Mouse (Mus musculus): ENCODE results near the gene Tcaim. TPM values are rescaled to one million over a fixed set of nuclear protein-coding genes. Genes with fewer than 3 reads are reported as not detected.

The Tcaim gene
- total RNA-seq (2014; rRNA removed) (7.3 and 8.4 TPM in 2 replicates), polyA plus RNA-seq (2015; fragmentation: Nextera tagmentation; extraction: Ambion mirVana) (6.6 and 7.1 TPM in 2 replicates)

GRCm38 (mm10) chr9:122805053-122805844 lies at the start of gene Tcaim:
TSS of gene Tcaim (plus strand) at chr9:122805539.
- TF ChIP-seq CTCF (IDR thresholded peaks at IDR 0.05): no peak
- Histone ChIP-seq H3K36me3 (ENCODE audit: insufficient read depth, low read length) (peaks cover 5% of the 10 kb centered on the region; the same call in 1 of the 2 replicates), H3K4me1 (ENCODE audit: insufficient read depth, low read length) (peaks cover 4% of the 10 kb centered on the region), H3K4me3 (ENCODE audit: low read depth, low read length) (peak within 1 kb of the TSS; percentile 65), H3K4me2 (ENCODE audit: low read depth, low read length, poor library complexity, severe bottlenecking) (peak within 1 kb of the TSS; percentile 89), H3K9me3 (ENCODE audit: low read length) (no peaks in the 10 kb centered on the region), H3K27ac (ENCODE audit: low read depth, low read length) (peak within 1 kb of the TSS; percentile 92), H3K9ac (replicated peaks; ENCODE audit: low read length, poor library complexity, severe bottlenecking) (peak within 1 kb of the TSS; percentile 73), H3K27me3 (ENCODE audit: insufficient read depth, low read length) (no peaks in the 10 kb centered on the region)
- ATAC-seq (ENCODE audit: low FRiP score) (peak; percentile 99), DNase-seq (ENCODE audit: low spot score) (peak; percentile 96)
- WGBS: 7% methylated on average over 41 of the region's 42 CpGs

- ATAC-seq (ENCODE audit: low FRiP score): no peak
- Histone ChIP-seq H3K4me3 (ENCODE audit: low read depth, low read length) (no peak overlapping the region), H3K27ac (ENCODE audit: low read depth, low read length) (no peak overlapping the region), H3K9ac (replicated peaks; ENCODE audit: low read length, poor library complexity, severe bottlenecking) (no peak overlapping the region), H3K9me3 (ENCODE audit: low read length) (no peaks in the 10 kb centered on the region), H3K27me3 (ENCODE audit: insufficient read depth, low read length) (no peaks in the 10 kb centered on the region), H3K36me3 (ENCODE audit: insufficient read depth, low read length) (no peaks in the 10 kb centered on the region), H3K4me2 (ENCODE audit: low read depth, low read length, poor library complexity, severe bottlenecking) (no peak overlapping the region), H3K4me1 (ENCODE audit: insufficient read depth, low read length) (no peaks in the 10 kb centered on the region)
- WGBS: 43% methylated on average over 2 of the region's 2 CpGs
- no peak for TF ChIP-seq CTCF (IDR thresholded peaks at IDR 0.05)
- DNase-seq (ENCODE audit: low spot score): no peak
These were observed 47.7 kb upstream of the Tcaim start for GRCm38 (mm10) chr9:122757614-122758013.

- Histone ChIP-seq H3K27ac (ENCODE audit: low read depth, low read length) (no peak overlapping the region), H3K4me2 (ENCODE audit: low read depth, low read length, poor library complexity, severe bottlenecking) (no peak overlapping the region), H3K4me3 (ENCODE audit: low read depth, low read length) (no peak overlapping the region), H3K4me1 (ENCODE audit: insufficient read depth, low read length) (no peaks in the 10 kb centered on the region), H3K9me3 (ENCODE audit: low read length) (no peaks in the 10 kb centered on the region), H3K36me3 (ENCODE audit: insufficient read depth, low read length) (no peaks in the 10 kb centered on the region), H3K9ac (replicated peaks; ENCODE audit: low read length, poor library complexity, severe bottlenecking) (no peak overlapping the region), H3K27me3 (ENCODE audit: insufficient read depth, low read length) (no peaks in the 10 kb centered on the region)
- ATAC-seq (ENCODE audit: low FRiP score) (no peak), DNase-seq (ENCODE audit: low spot score) (no peak)
- TF ChIP-seq CTCF (IDR thresholded peaks at IDR 0.05): no peak
These were observed 45.2 kb upstream of the Tcaim start for GRCm38 (mm10) chr9:122760111-122760510.

- Histone ChIP-seq H3K4me2 (ENCODE audit: low read depth, low read length, poor library complexity, severe bottlenecking) (no peak overlapping the region), H3K27me3 (ENCODE audit: insufficient read depth, low read length) (no peaks in the 10 kb centered on the region), H3K9me3 (ENCODE audit: low read length) (no peaks in the 10 kb centered on the region), H3K4me1 (ENCODE audit: insufficient read depth, low read length) (no peaks in the 10 kb centered on the region), H3K27ac (ENCODE audit: low read depth, low read length) (no peak overlapping the region), H3K4me3 (ENCODE audit: low read depth, low read length) (no peak overlapping the region), H3K36me3 (ENCODE audit: insufficient read depth, low read length) (no peaks in the 10 kb centered on the region), H3K9ac (replicated peaks; ENCODE audit: low read length, poor library complexity, severe bottlenecking) (no peak overlapping the region)
- no peak for ATAC-seq (ENCODE audit: low FRiP score)
- 84% methylated on average over 5 of the region's 5 CpGs for WGBS
- no peak for TF ChIP-seq CTCF (IDR thresholded peaks at IDR 0.05)
- DNase-seq (ENCODE audit: low spot score): no peak
These were observed 20.1 kb upstream of the Tcaim start for GRCm38 (mm10) chr9:122785231-122785630.

GRCm38 (mm10) chr9:122786534-122786933 lies 18.8 kb upstream of the Tcaim start:
- Histone ChIP-seq H3K9me3 (ENCODE audit: low read length) (no peaks in the 10 kb centered on the region), H3K4me2 (ENCODE audit: low read depth, low read length, poor library complexity, severe bottlenecking) (no peak overlapping the region), H3K36me3 (ENCODE audit: insufficient read depth, low read length) (no peaks in the 10 kb centered on the region), H3K27ac (ENCODE audit: low read depth, low read length) (no peak overlapping the region), H3K9ac (replicated peaks; ENCODE audit: low read length, poor library complexity, severe bottlenecking) (no peak overlapping the region), H3K4me3 (ENCODE audit: low read depth, low read length) (no peak overlapping the region), H3K4me1 (ENCODE audit: insufficient read depth, low read length) (no peaks in the 10 kb centered on the region), H3K27me3 (ENCODE audit: insufficient read depth, low read length) (no peaks in the 10 kb centered on the region)
- TF ChIP-seq CTCF (IDR thresholded peaks at IDR 0.05): no peak
- ATAC-seq (ENCODE audit: low FRiP score) (no peak), DNase-seq (ENCODE audit: low spot score) (no peak)
- 90% methylated on average over 1 of the region's 1 CpGs for WGBS

GRCm38 (mm10) chr9:122805845-122806341 lies 554 bp downstream of the Tcaim start:
- Histone ChIP-seq H3K27ac (ENCODE audit: low read depth, low read length) (peak overlapping the region; percentile 92), H3K9ac (replicated peaks; ENCODE audit: low read length, poor library complexity, severe bottlenecking) (peak overlapping the region; percentile 73), H3K4me1 (ENCODE audit: insufficient read depth, low read length) (peaks cover 4% of the 10 kb centered on the region), H3K4me2 (ENCODE audit: low read depth, low read length, poor library complexity, severe bottlenecking) (peak overlapping the region; percentile 89), H3K36me3 (ENCODE audit: insufficient read depth, low read length) (peaks cover 5% of the 10 kb centered on the region; the same call in 1 of the 2 replicates), H3K27me3 (ENCODE audit: insufficient read depth, low read length) (no peaks in the 10 kb centered on the region), H3K9me3 (ENCODE audit: low read length) (no peaks in the 10 kb centered on the region), H3K4me3 (ENCODE audit: low read depth, low read length) (peak overlapping the region; percentile 65)
- DNase-seq (ENCODE audit: low spot score) (no peak), ATAC-seq (ENCODE audit: low FRiP score) (no peak)
- WGBS: 12% methylated on average over 10 of the region's 10 CpGs
- no peak for TF ChIP-seq CTCF (IDR thresholded peaks at IDR 0.05)

Measured in midbrain, postnatal 0 days (tissue).